Mouse (Mus musculus): ENCODE measurements around the gene Plk5.

GRCm38 (mm10) chr10:80398174-80398535 lies 41.9 kb downstream of the Plk5 start:
- TF ChIP-seq POLR2A (IDR thresholded peaks at IDR 0.05; ENCODE audit: extremely low read depth, insufficient read depth, low read length) (no peak), CTCF (IDR thresholded peaks at IDR 0.05; ENCODE audit: low read depth, low read length) (no peak)
